Mouse (Mus musculus) spleen, postnatal 36 days (tissue): ENCODE data around the gene Mypn.

Experiments used
- DNase-seq, 2 experiments: peaks; one replicate each; pipeline ENCODE4 v3.0.0; 2022; ENCODE audit warnings: low spot score in 2 of 2, mixed read lengths in 1 of 2

Gene Mypn

GRCm38 (mm10) chr10:63203728-63204127, at the start of gene Mypn:
Gene Mypn (minus strand): TSS chr10:63203952.
- no peak for DNase-seq

- no peak for DNase-seq
These were observed 44.7 kb upstream of the Mypn start for GRCm38 (mm10) chr10:63248421-63248820.

- DNase-seq, result no peak
These were observed 43.7 kb upstream of the Mypn start for GRCm38 (mm10) chr10:63247457-63247856.

GRCm38 (mm10) chr10:63245846-63246245, 42.1 kb upstream of the Mypn start:
- DNase-seq, result no peak

- DNase-seq, result peak in 1 of 2 experiments; percentile 53
These were observed 41.0 kb upstream of the Mypn start for GRCm38 (mm10) chr10:63244746-63245145.

GRCm38 (mm10) chr10:63244055-63244671, 40.4 kb upstream of the Mypn start:
- DNase-seq, result peak in 1 of 2 experiments; percentile 41

GRCm38 (mm10) chr10:63243493-63244054, 39.8 kb upstream of the Mypn start, which contains the start of gene Herc4:
Gene Herc4 (plus strand): TSS chr10:63243810.
- DNase-seq, result peak; percentile 93 to 94

GRCm38 (mm10) chr10:63242798-63243435, 39.2 kb upstream of the Mypn start:
- no peak for DNase-seq

- peak; percentile 67 to 73 for DNase-seq
These were observed 37.1 kb upstream of the Mypn start for GRCm38 (mm10) chr10:63240868-63241271.

- DNase-seq, result no peak
These were observed 36.1 kb upstream of the Mypn start for GRCm38 (mm10) chr10:63239848-63240247.

- no peak for DNase-seq
These were observed 34.3 kb upstream of the Mypn start for GRCm38 (mm10) chr10:63238090-63238489.

GRCm38 (mm10) chr10:63237206-63237605, 33.5 kb upstream of the Mypn start:
- no peak for DNase-seq

- DNase-seq, result no peak
These were observed 32.9 kb upstream of the Mypn start for GRCm38 (mm10) chr10:63236663-63237062.

- no peak for DNase-seq
These were observed 32.1 kb upstream of the Mypn start for GRCm38 (mm10) chr10:63235889-63236288.

- DNase-seq, result no peak
These were observed 30.4 kb upstream of the Mypn start for GRCm38 (mm10) chr10:63234133-63234532.

- no peak for DNase-seq
These were observed 27.9 kb upstream of the Mypn start for GRCm38 (mm10) chr10:63231630-63232029.

GRCm38 (mm10) chr10:63230854-63231253, 27.1 kb upstream of the Mypn start:
- DNase-seq, result no peak

- no peak for DNase-seq
These were observed 26.5 kb upstream of the Mypn start for GRCm38 (mm10) chr10:63230266-63230665.

GRCm38 (mm10) chr10:63224341-63224740, 20.6 kb upstream of the Mypn start:
- no peak for DNase-seq

- no peak for DNase-seq
These were observed 17.5 kb upstream of the Mypn start for GRCm38 (mm10) chr10:63221081-63221783.

- no peak for DNase-seq
These were observed 5.1 kb upstream of the Mypn start for GRCm38 (mm10) chr10:63208871-63209270.

- no peak for DNase-seq
These were observed 750 bp downstream of the Mypn start for GRCm38 (mm10) chr10:63203002-63203401.
